Mouse (Mus musculus) brain, embryonic 14.5 days (tissue): ENCODE data around the gene Elane. TPM values are rescaled to one million over a fixed set of nuclear protein-coding genes. Genes with fewer than 3 reads are reported as not detected.
A peak's percentile ranks its signal among the peaks of the same experiment; 100 is the strongest.

Source experiments
- DNase-seq: peaks from one replicate; pipeline ENCODE4 v3.0.0-alpha.2; 2011; ENCODE audit warnings: low read depth
- CTCF ChIP-seq: fragments of 200-500 bp; IDR thresholded peaks from 2 replicates; pipeline ENCODE4 v1.5.1; 2012; ENCODE audit warnings: inconsistent platforms, mild to moderate bottlenecking, moderate library complexity, borderline replicate concordance; ENCODE audit not compliant: insufficient read depth, insufficient read length; ENCODE audit errors: extremely low read depth
- POLR2A ChIP-seq: fragments of 200-500 bp; IDR thresholded peaks from 2 replicates; pipeline ENCODE4 v1.6.1; 2012; ENCODE audit warnings: mild to moderate bottlenecking, inconsistent platforms, borderline replicate concordance; ENCODE audit not compliant: poor library complexity, insufficient read depth, insufficient read length, severe bottlenecking; ENCODE audit errors: extremely low read depth
- polyA plus RNA-seq: library from polyadenylated mRNA; depleted of rRNA; stranded (reverse); fragments of >200 nt; gene quantifications from 2 replicates; pipeline ENCODE4 v1.2.3, GENCODE M21; 2012

Elane gene
- polyA plus RNA-seq, 1 experiment = 0.49 TPM

GRCm38 (mm10) chr10:79920056-79920890 is 34.2 kb downstream of the Elane start:
- TF ChIP-seq CTCF = no peak
- TF ChIP-seq POLR2A = no peak
- DNase-seq = no peak

GRCm38 (mm10) chr10:79920958-79921535 is 35.0 kb downstream of the Elane start, which contains the start of gene R3hdm4:
TSS of gene R3hdm4 (minus strand) at chr10:79921208.
- TF ChIP-seq CTCF (no peak), POLR2A (no peak)
- no peak for DNase-seq

GRCm38 (mm10) chr10:79921572-79921971 is 35.5 kb downstream of the Elane start:
- peak; percentile 13 for DNase-seq
- TF ChIP-seq CTCF (no peak), POLR2A (no peak)

- TF ChIP-seq CTCF (peak; percentile 100), POLR2A (no peak)
- peak; percentile 94 for DNase-seq
These were observed 39.1 kb downstream of the Elane start for GRCm38 (mm10) chr10:79924998-79925784.

GRCm38 (mm10) chr10:79925785-79926490 is 39.9 kb downstream of the Elane start:
- DNase-seq = no peak
- TF ChIP-seq CTCF = no peak
- TF ChIP-seq POLR2A = no peak

GRCm38 (mm10) chr10:79926491-79927323 is 40.7 kb downstream of the Elane start, which contains the start of gene Arid3a:
TSS of gene Arid3a (plus strand) at chr10:79927043.
- DNase-seq = peak; percentile 96
- TF ChIP-seq CTCF (no peak), POLR2A (0 out of 2 replicates have a peak, but pooled peaks have one; percentile 4)

- peak; percentile 73 for DNase-seq
- TF ChIP-seq CTCF = no peak
- TF ChIP-seq POLR2A = no peak
These were observed 41.4 kb downstream of the Elane start for GRCm38 (mm10) chr10:79927324-79928029.

GRCm38 (mm10) chr10:79928030-79928694 is 42.1 kb downstream of the Elane start:
- DNase-seq = peak; percentile 62
- no peak for TF ChIP-seq CTCF
- TF ChIP-seq POLR2A = no peak

GRCm38 (mm10) chr10:79928907-79929701 is 43.1 kb downstream of the Elane start:
- TF ChIP-seq CTCF (no peak), POLR2A (no peak)
- DNase-seq = peak; percentile 9
